Comparison of ENCODE assay signal across 9 mouse cellular contexts in genomic region chr2:32424796-32425195, GRCm38 (mm10). TPM values are rescaled to one million over a fixed set of nuclear protein-coding genes. Genes with fewer than 3 reads are reported as not detected.
A peak's percentile ranks its signal among the peaks of the same experiment; 100 is the strongest.
DNase-seq lines count a peak whose midpoint lies in the region; ATAC-seq and TF ChIP-seq lines count a peak whose summit lies in the region.
"Had no signal": no experiment of that assay in that cellular context is flagged by ENCODE, and none has a peak within 500 bp of the region (broad histone marks: within the 10 kb centered on the region; RNA-seq: fewer than 3 reads in every experiment).

No protein-coding gene starts in this region.

- H3K9me3 ChIP-seq in kidney, postnatal 0 days (replicated peaks; ENCODE audit: low read length) = no peaks in the 10 kb centered on the region
- no peaks in the 10 kb centered on the region for H3K9me3 ChIP-seq in limb, embryonic 10.5 days (replicated peaks)
- no peaks in the 10 kb centered on the region for H3K9me3 ChIP-seq in neural tube, embryonic 14.5 days (ENCODE audit: control insufficient read depth, low read length)

- WGBS in kidney, postnatal 0 days = 35% methylated on average over 3 of the region's 3 CpGs
- 62% methylated on average over 3 of the region's 3 CpGs for WGBS in limb, embryonic 10.5 days
- 69% methylated on average over 3 of the region's 3 CpGs for WGBS in neural tube, embryonic 14.5 days

- H3K4me2 ChIP-seq in kidney, postnatal 0 days (ENCODE audit: low read length) = 0 out of 2 replicates have a peak overlapping the region, but pooled peaks have one; percentile 53
- no peak overlapping the region for H3K4me2 ChIP-seq in neural tube, embryonic 14.5 days (ENCODE audit: low read depth, low read length)

- H3K9ac ChIP-seq in kidney, postnatal 0 days (ENCODE audit: low read depth, low read length) = 0 out of 2 replicates have a peak overlapping the region, but pooled peaks have one; percentile 19
- no peak overlapping the region for H3K9ac ChIP-seq in neural tube, embryonic 14.5 days (replicated peaks; ENCODE audit: low read depth, low read length)

- DNase-seq in kidney, postnatal 0 days (ENCODE audit: low spot score) = no peak
- DNase-seq in kidney, postnatal 36 days = no peak
- DNase-seq in fat pad, adult 2 months (ENCODE audit: extremely low read depth, low read depth, low spot score) = peak; percentile 88
- DNase-seq in limb, embryonic 10.5 days (ENCODE audit: low spot score) = no peak
- DNase-seq in frontal cortex, adult 2 months (ENCODE audit: extremely low spot score in 1 of 2, low spot score in 1 of 2) = no peak
- DNase-seq in thymus, postnatal 14 days = no peak
- no peak for DNase-seq in urinary bladder, postnatal 25 days (ENCODE audit: low spot score)
- DNase-seq: cerebellum, adult 9-11 months had no signal

- TF ChIP-seq CTCF in kidney, postnatal 0 days (IDR thresholded peaks at IDR 0.05; ENCODE audit: low read depth) = no peak

- H3K36me3 ChIP-seq in kidney, postnatal 0 days (ENCODE audit: insufficient read depth, low read length) = 0 out of 2 replicates have a peak, but pooled peaks cover 6% of the 10 kb centered on the region
- peaks cover 28% of the 10 kb centered on the region for H3K36me3 ChIP-seq in limb, embryonic 10.5 days
- H3K36me3 ChIP-seq in neural tube, embryonic 14.5 days (ENCODE audit: control insufficient read depth, insufficient read depth, low read length) = peaks cover 11% of the 10 kb centered on the region; the same call in 1 of the 2 replicates

- H3K27ac ChIP-seq in kidney, postnatal 0 days = peak overlapping the region; percentile 79
- H3K27ac ChIP-seq in limb, embryonic 10.5 days = peak overlapping the region; percentile 71
- peak overlapping the region; percentile 16 for H3K27ac ChIP-seq in neural tube, embryonic 14.5 days (ENCODE audit: low read depth, low read length)

- H3K27me3 ChIP-seq in kidney, postnatal 0 days (ENCODE audit: insufficient read depth, low read length) = no peaks in the 10 kb centered on the region
- H3K27me3 ChIP-seq in limb, embryonic 10.5 days (ENCODE audit: low read depth, poor library complexity, severe bottlenecking) = no peaks in the 10 kb centered on the region
- no peaks in the 10 kb centered on the region for H3K27me3 ChIP-seq in neural tube, embryonic 14.5 days (ENCODE audit: control insufficient read depth, insufficient read depth, low read length)

- no peak for ATAC-seq in kidney, postnatal 0 days (replicated peaks; ENCODE audit: low FRiP score, low read depth)
- ATAC-seq in neural tube, embryonic 14.5 days (ENCODE audit: low read depth) = no peak

- no peak overlapping the region for H3K4me3 ChIP-seq in kidney, postnatal 0 days (replicated peaks; ENCODE audit: low read depth, low read length)
- no peak overlapping the region for H3K4me3 ChIP-seq in limb, embryonic 10.5 days
- no peak overlapping the region for H3K4me3 ChIP-seq in neural tube, embryonic 14.5 days (ENCODE audit: low read depth, low read length)

- peaks cover 45% of the 10 kb centered on the region for H3K4me1 ChIP-seq in kidney, postnatal 0 days (replicated peaks; ENCODE audit: insufficient read depth, low read length)
- H3K4me1 ChIP-seq in limb, embryonic 10.5 days = peaks cover 54% of the 10 kb centered on the region
- H3K4me1 ChIP-seq in neural tube, embryonic 14.5 days (ENCODE audit: control insufficient read depth, insufficient read depth, low read length) = peaks cover 37% of the 10 kb centered on the region

RNA-seq across cellular contexts. Expression of gene Naif1, which starts 25.5 kb away (rescaled TPM):
- 4.7 TPM in 2 replicates for polyA plus RNA-seq in kidney, postnatal 0 days (2015; fragmentation: Nextera tagmentation; extraction: Ambion mirVana)
- 5.9 and 7.3 TPM in 2 replicates for polyA plus RNA-seq in limb, embryonic 10.5 days (2016; fragmentation: Nextera tagmentation; extraction: Ambion mirVana)
- polyA plus RNA-seq in neural tube, embryonic 14.5 days (2014; fragmentation: Nextera tagmentation; extraction: Ambion mirVana) = 4.9 and 5.4 TPM in 2 replicates
- 3.1 and 3.2 TPM in 2 replicates for polyA plus RNA-seq in frontal cortex, adult 2 months (2012; rRNA removed)

RNA-seq across cellular contexts. Expression of gene Slc25a25, which starts 26.4 kb away (rescaled TPM):
- polyA plus RNA-seq in kidney, postnatal 0 days (2015; fragmentation: Nextera tagmentation; extraction: Ambion mirVana) = 15.0 and 16.9 TPM in 2 replicates
- 30.8 and 33.0 TPM in 2 replicates for polyA plus RNA-seq in limb, embryonic 10.5 days (2016; fragmentation: Nextera tagmentation; extraction: Ambion mirVana)
- 39.8 and 43.6 TPM in 2 replicates for polyA plus RNA-seq in neural tube, embryonic 14.5 days (2014; fragmentation: Nextera tagmentation; extraction: Ambion mirVana)
- 44.3 and 49.9 TPM in 2 replicates for polyA plus RNA-seq in frontal cortex, adult 2 months (2012; rRNA removed)

RNA-seq across cellular contexts. Expression of gene Ptges2, which starts 29.1 kb away (rescaled TPM):
- polyA plus RNA-seq in kidney, postnatal 0 days (2015; fragmentation: Nextera tagmentation; extraction: Ambion mirVana) = 44.1 and 44.8 TPM in 2 replicates
- 32.7 and 37.0 TPM in 2 replicates for polyA plus RNA-seq in limb, embryonic 10.5 days (2016; fragmentation: Nextera tagmentation; extraction: Ambion mirVana)
- polyA plus RNA-seq in neural tube, embryonic 14.5 days (2014; fragmentation: Nextera tagmentation; extraction: Ambion mirVana) = 58.1 and 65.9 TPM in 2 replicates
- 53.2 and 59.4 TPM in 2 replicates for polyA plus RNA-seq in frontal cortex, adult 2 months (2012; rRNA removed)

RNA-seq across cellular contexts. Expression of gene Lcn2, which starts 36.7 kb away (rescaled TPM):
- 43.5 and 50.3 TPM in 2 replicates for polyA plus RNA-seq in kidney, postnatal 0 days (2015; fragmentation: Nextera tagmentation; extraction: Ambion mirVana)
- polyA plus RNA-seq in limb, embryonic 10.5 days (2016; fragmentation: Nextera tagmentation; extraction: Ambion mirVana) = not detected in 2 replicates
- 0.35 and 0.40 TPM in 2 replicates for polyA plus RNA-seq in neural tube, embryonic 14.5 days (2014; fragmentation: Nextera tagmentation; extraction: Ambion mirVana)
- polyA plus RNA-seq in frontal cortex, adult 2 months (2012; rRNA removed) = 0.18 and 0.80 TPM in 2 replicates

RNA-seq across cellular contexts. Expression of gene 1110008P14Rik, which starts 43.1 kb away (rescaled TPM):
- 87.0 and 96.8 TPM in 2 replicates for polyA plus RNA-seq in kidney, postnatal 0 days (2015; fragmentation: Nextera tagmentation; extraction: Ambion mirVana)
- polyA plus RNA-seq in limb, embryonic 10.5 days (2016; fragmentation: Nextera tagmentation; extraction: Ambion mirVana) = 36.3 and 37.0 TPM in 2 replicates
- 157 and 198 TPM in 2 replicates for polyA plus RNA-seq in neural tube, embryonic 14.5 days (2014; fragmentation: Nextera tagmentation; extraction: Ambion mirVana)
- polyA plus RNA-seq in frontal cortex, adult 2 months (2012; rRNA removed) = 396 and 571 TPM in 2 replicates

Comparison
In these comparisons a context has a peak if more than half of its experiments do, and no peak if none do; other contexts are left out.
1. H3K27ac ChIP-seq: peak in every context shown above with its lines; median percentile 79 in kidney, postnatal 0 days; 71 in limb, embryonic 10.5 days; 16 in neural tube, embryonic 14.5 days.